Mouse (Mus musculus) heart, postnatal 0 days (tissue): ENCODE measurements around the gene Spg20.

Experiments used
- CTCF ChIP-seq: IDR thresholded peaks from 2 replicates; pipeline ENCODE4 v1.5.1; 2016; ENCODE audit warnings: antibody characterized with exemption, control low read depth, low read depth
- EP300 ChIP-seq: IDR thresholded peaks from 2 replicates; pipeline ENCODE4 v1.6.1; 2016; ENCODE audit warnings: antibody characterized with exemption, low read depth

GRCm38 (mm10) chr3:55161144-55161543, 49.2 kb downstream of the Spg20 start:
- no peak for TF ChIP-seq CTCF
- no peak for TF ChIP-seq EP300
